Mouse (Mus musculus) liver, adult 10 weeks (tissue): ENCODE data around the gene Mbtps2. TPM values are rescaled to one million over a fixed set of nuclear protein-coding genes. Genes with fewer than 3 reads are reported as not detected.

ENCODE experiments used
- polyA plus RNA-seq: library from polyadenylated mRNA; stranded (reverse); fragments of 350-450 nt; fragmentation: Illumina TruSeq; extraction: RNeasy Lipid Tissue Mini Kit (QIAGEN cat#74804); gene quantifications from one replicate; pipeline ENCODE4 v1.2.3, GENCODE M21; 2014; ENCODE audit warnings: low read depth, low replicate concordance

Mbtps2 gene
- 12.1 TPM for polyA plus RNA-seq

GRCm38 (mm10) chrX:157598186-157598996 is at the start of gene Mbtps2:
TSS of gene Mbtps2 (minus strand) at chrX:157598715.

GRCm38 (mm10) chrX:157568840-157569239 is 29.7 kb downstream of the Mbtps2 start, which contains the start of gene Yy2:
TSS of gene Yy2 (minus strand) at chrX:157568985.

GRCm38 (mm10) chrX:157491944-157492726 is 106.4 kb downstream of the Mbtps2 start, which contains the start of gene Sms:
TSS of gene Sms (minus strand) at chrX:157492287.

Other genes starting within 250 kb of the Mbtps2 start
- gene Phex, start 183.4 kb downstream of the Mbtps2 start, polyA plus RNA-seq = not detected
- 13.6 TPM for gene Sms, start 106.4 kb downstream of the Mbtps2 start, polyA plus RNA-seq
- 1.5 TPM for gene Yy2, start 29.7 kb downstream of the Mbtps2 start, polyA plus RNA-seq
- not detected for gene Smpx, start 100.2 kb upstream of the Mbtps2 start, polyA plus RNA-seq
- not detected for gene Klhl34, start 219.7 kb upstream of the Mbtps2 start, polyA plus RNA-seq